Mouse (Mus musculus): Measurements from ENCODE around the gene Tob1. TPM values are rescaled to one million over a fixed set of nuclear protein-coding genes. Genes with fewer than 3 reads are reported as not detected.

The Tob1 gene
- polyA plus RNA-seq, 1 experiment from 2014 or later, result 40.3 TPM

GRCm38 (mm10) chr11:94203066-94203465 lies 8.2 kb upstream of the Tob1 start:
- Histone ChIP-seq H3K27ac (replicated peaks; ENCODE audit: low read depth, low read length) (no peak overlapping the region), H3K4me3 (ENCODE audit: low read depth, low read length) (no peak overlapping the region), H3K27me3 (replicated peaks; ENCODE audit: control insufficient read depth, insufficient read depth, low read length) (no peaks in the 10 kb centered on the region), H3K9me3 (ENCODE audit: control insufficient read depth, low read length) (no peaks in the 10 kb centered on the region), H3K4me1 (ENCODE audit: control insufficient read depth, insufficient read depth, low read length) (no peaks in the 10 kb centered on the region), H3K9ac (ENCODE audit: low read depth, low read length) (no peak overlapping the region), H3K4me2 (ENCODE audit: low read depth, low read length) (no peak overlapping the region), H3K36me3 (ENCODE audit: control insufficient read depth, insufficient read depth, low read length) (no peaks in the 10 kb centered on the region)
- WGBS, result 69% methylated on average over 3 of the region's 3 CpGs
- DNase-seq (ENCODE audit: low spot score) (no peak), ATAC-seq (ENCODE audit: low read depth) (no peak)

- Histone ChIP-seq H3K4me2 (ENCODE audit: low read depth, low read length) (no peak overlapping the region), H3K9me3 (ENCODE audit: control insufficient read depth, low read length) (no peaks in the 10 kb centered on the region), H3K4me3 (ENCODE audit: low read depth, low read length) (no peak overlapping the region), H3K27me3 (replicated peaks; ENCODE audit: control insufficient read depth, insufficient read depth, low read length) (no peaks in the 10 kb centered on the region), H3K9ac (ENCODE audit: low read depth, low read length) (no peak overlapping the region), H3K36me3 (ENCODE audit: control insufficient read depth, insufficient read depth, low read length) (no peaks in the 10 kb centered on the region), H3K4me1 (ENCODE audit: control insufficient read depth, insufficient read depth, low read length) (no peaks in the 10 kb centered on the region), H3K27ac (replicated peaks; ENCODE audit: low read depth, low read length) (no peak overlapping the region)
- no peak for ATAC-seq (ENCODE audit: low read depth)
- WGBS, result 69% methylated on average over 10 of the region's 10 CpGs
- no peak for DNase-seq (ENCODE audit: low spot score)
These were observed 4.7 kb upstream of the Tob1 start for GRCm38 (mm10) chr11:94206398-94207114.

GRCm38 (mm10) chr11:94208811-94209675 lies 2.2 kb upstream of the Tob1 start:
- H3K4me2 ChIP-seq (ENCODE audit: low read depth, low read length), result peak overlapping the region; percentile 96
- H3K27me3 ChIP-seq (replicated peaks; ENCODE audit: control insufficient read depth, insufficient read depth, low read length), result no peaks in the 10 kb centered on the region
- 48% methylated on average over 8 of the region's 8 CpGs for WGBS
- ATAC-seq (ENCODE audit: low read depth) (no peak), DNase-seq (ENCODE audit: low spot score) (no peak)
- no peaks in the 10 kb centered on the region for H3K9me3 ChIP-seq (ENCODE audit: control insufficient read depth, low read length)
- peak overlapping the region; percentile 39; the same call in 1 of the 2 replicates for H3K27ac ChIP-seq (replicated peaks; ENCODE audit: low read depth, low read length)
- peaks cover 13% of the 10 kb centered on the region; the same call in 1 of the 2 replicates for H3K4me1 ChIP-seq (ENCODE audit: control insufficient read depth, insufficient read depth, low read length)
- no peak overlapping the region for H3K9ac ChIP-seq (ENCODE audit: low read depth, low read length)
- peaks cover 7% of the 10 kb centered on the region for H3K36me3 ChIP-seq (ENCODE audit: control insufficient read depth, insufficient read depth, low read length)
- H3K4me3 ChIP-seq (ENCODE audit: low read depth, low read length), result peak overlapping the region; percentile 65; the same call in 1 of the 2 replicates

GRCm38 (mm10) chr11:94209695-94210131 lies 1.5 kb upstream of the Tob1 start:
- 1% methylated on average over 14 of the region's 14 CpGs for WGBS
- no peaks in the 10 kb centered on the region for H3K27me3 ChIP-seq (replicated peaks; ENCODE audit: control insufficient read depth, insufficient read depth, low read length)
- DNase-seq (ENCODE audit: low spot score), result no peak
- peak overlapping the region; percentile 96 for H3K4me2 ChIP-seq (ENCODE audit: low read depth, low read length)
- H3K4me1 ChIP-seq (ENCODE audit: control insufficient read depth, insufficient read depth, low read length), result peaks cover 16% of the 10 kb centered on the region; the same call in 1 of the 2 replicates
- H3K9me3 ChIP-seq (ENCODE audit: control insufficient read depth, low read length), result no peaks in the 10 kb centered on the region
- no peak for ATAC-seq (ENCODE audit: low read depth)
- H3K27ac ChIP-seq (replicated peaks; ENCODE audit: low read depth, low read length), result peak overlapping the region; percentile 88
- peak overlapping the region; percentile 61 for H3K9ac ChIP-seq (ENCODE audit: low read depth, low read length)
- H3K4me3 ChIP-seq (ENCODE audit: low read depth, low read length), result peak overlapping the region; percentile 65
- peaks cover 14% of the 10 kb centered on the region for H3K36me3 ChIP-seq (ENCODE audit: control insufficient read depth, insufficient read depth, low read length)

GRCm38 (mm10) chr11:94210191-94211086 lies 815 bp upstream of the Tob1 start:
- Histone ChIP-seq H3K36me3 (ENCODE audit: control insufficient read depth, insufficient read depth, low read length) (peaks cover 14% of the 10 kb centered on the region), H3K9me3 (ENCODE audit: control insufficient read depth, low read length) (no peaks in the 10 kb centered on the region), H3K4me2 (ENCODE audit: low read depth, low read length) (peak overlapping the region; percentile 96), H3K27ac (replicated peaks; ENCODE audit: low read depth, low read length) (peak overlapping the region; percentile 99), H3K9ac (ENCODE audit: low read depth, low read length) (peak overlapping the region; percentile 69), H3K4me3 (ENCODE audit: low read depth, low read length) (peak overlapping the region; percentile 65), H3K27me3 (replicated peaks; ENCODE audit: control insufficient read depth, insufficient read depth, low read length) (no peaks in the 10 kb centered on the region), H3K4me1 (ENCODE audit: control insufficient read depth, insufficient read depth, low read length) (peaks cover 16% of the 10 kb centered on the region; the same call in 1 of the 2 replicates)
- WGBS, result 2% methylated on average over 39 of the region's 56 CpGs
- peak; percentile 83 for ATAC-seq (ENCODE audit: low read depth)
- peak; percentile 99 for DNase-seq (ENCODE audit: low spot score)

GRCm38 (mm10) chr11:94211651-94212488 lies 616 bp downstream of the Tob1 start:
- Histone ChIP-seq H3K4me3 (ENCODE audit: low read depth, low read length) (peak overlapping the region; percentile 98), H3K4me2 (ENCODE audit: low read depth, low read length) (peak overlapping the region; percentile 78), H3K27me3 (replicated peaks; ENCODE audit: control insufficient read depth, insufficient read depth, low read length) (no peaks in the 10 kb centered on the region), H3K9ac (ENCODE audit: low read depth, low read length) (peak overlapping the region; percentile 95), H3K27ac (replicated peaks; ENCODE audit: low read depth, low read length) (peak overlapping the region; percentile 97), H3K36me3 (ENCODE audit: control insufficient read depth, insufficient read depth, low read length) (peaks cover 17% of the 10 kb centered on the region), H3K9me3 (ENCODE audit: control insufficient read depth, low read length) (no peaks in the 10 kb centered on the region), H3K4me1 (ENCODE audit: control insufficient read depth, insufficient read depth, low read length) (peaks cover 16% of the 10 kb centered on the region; the same call in 1 of the 2 replicates)
- WGBS, result 2% methylated on average over 11 of the region's 61 CpGs
- DNase-seq (ENCODE audit: low spot score) (peak; percentile 74), ATAC-seq (ENCODE audit: low read depth) (peak; percentile 32)

- peaks cover 17% of the 10 kb centered on the region for H3K36me3 ChIP-seq (ENCODE audit: control insufficient read depth, insufficient read depth, low read length)
- peaks cover 16% of the 10 kb centered on the region; the same call in 1 of the 2 replicates for H3K4me1 ChIP-seq (ENCODE audit: control insufficient read depth, insufficient read depth, low read length)
- WGBS, result 1% methylated on average over 7 of the region's 7 CpGs
- H3K27me3 ChIP-seq (replicated peaks; ENCODE audit: control insufficient read depth, insufficient read depth, low read length), result no peaks in the 10 kb centered on the region
- DNase-seq (ENCODE audit: low spot score) (no peak), ATAC-seq (ENCODE audit: low read depth) (no peak)
- peak overlapping the region; percentile 95 for H3K9ac ChIP-seq (ENCODE audit: low read depth, low read length)
- peak overlapping the region; percentile 78 for H3K4me2 ChIP-seq (ENCODE audit: low read depth, low read length)
- H3K27ac ChIP-seq (replicated peaks; ENCODE audit: low read depth, low read length), result peak overlapping the region; percentile 97
- H3K9me3 ChIP-seq (ENCODE audit: control insufficient read depth, low read length), result no peaks in the 10 kb centered on the region
- peak overlapping the region; percentile 98 for H3K4me3 ChIP-seq (ENCODE audit: low read depth, low read length)
These were observed 1.2 kb downstream of the Tob1 start for GRCm38 (mm10) chr11:94212489-94212836.

Measured in embryonic facial prominence, embryonic 14.5 days (tissue).